Mouse (Mus musculus): ENCODE results near the gene Ccdc7a. TPM values are rescaled to one million over a fixed set of nuclear protein-coding genes. Genes with fewer than 3 reads are reported as not detected.
A peak's percentile ranks its signal among the peaks of the same experiment; 100 is the strongest.

Ccdc7a gene
- polyA plus RNA-seq, 1 experiment = not detected

- WGBS = 40% methylated on average over 1 of the region's 1 CpGs
Observed at GRCm38 (mm10) chr8:128690056-128690455, 375.3 kb downstream of the Ccdc7a start.

GRCm38 (mm10) chr8:128688679-128689078, 376.6 kb downstream of the Ccdc7a start:
- 49% methylated on average over 3 of the region's 3 CpGs for WGBS
- DNase-seq (ENCODE audit: low read depth, low spot score) = no peak

More at GRCm38 (mm10) chr8:128690056-128690455, 375.3 kb downstream of the Ccdc7a start:
- no peak for DNase-seq (ENCODE audit: low read depth, low spot score)

- no peak for DNase-seq (ENCODE audit: low read depth, low spot score)
- WGBS = 2% methylated on average over 2 of the region's 2 CpGs
Observed at GRCm38 (mm10) chr8:128686429-128686990, 378.8 kb downstream of the Ccdc7a start.

GRCm38 (mm10) chr8:128685507-128686428, 379.5 kb downstream of the Ccdc7a start, which contains the start of gene Itgb1:
TSS of gene Itgb1 (plus strand) at chr8:128685654.
- peak; percentile 83 for DNase-seq (ENCODE audit: low read depth, low spot score)
- WGBS = under 1% methylated on average over 112 of the region's 113 CpGs

GRCm38 (mm10) chr8:128684609-128685506, 380.5 kb downstream of the Ccdc7a start:
- DNase-seq (ENCODE audit: low read depth, low spot score) = no peak
- 5% methylated on average over 25 of the region's 25 CpGs for WGBS

Other genes with a start within 250 kb of the Ccdc7a start
- not detected in 2 replicates for gene Ccdc7b, start 1.6 kb upstream of the Ccdc7a start, polyA plus RNA-seq (2012; rRNA removed)
- not detected in 2 replicates for gene Gm10999, start 66.1 kb upstream of the Ccdc7a start, polyA plus RNA-seq (2012; rRNA removed)
- 2.2 and 2.9 TPM in 2 replicates for gene 2610044O15Rik8, start 168.9 kb upstream of the Ccdc7a start, polyA plus RNA-seq (2012; rRNA removed)

Data from large intestine, adult 2 months (tissue).